Mouse (Mus musculus): Measurements from ENCODE around the gene Rnf43.
A peak's percentile ranks its signal among the peaks of the same experiment; 100 is the strongest.

The Rnf43 gene

DNA sequence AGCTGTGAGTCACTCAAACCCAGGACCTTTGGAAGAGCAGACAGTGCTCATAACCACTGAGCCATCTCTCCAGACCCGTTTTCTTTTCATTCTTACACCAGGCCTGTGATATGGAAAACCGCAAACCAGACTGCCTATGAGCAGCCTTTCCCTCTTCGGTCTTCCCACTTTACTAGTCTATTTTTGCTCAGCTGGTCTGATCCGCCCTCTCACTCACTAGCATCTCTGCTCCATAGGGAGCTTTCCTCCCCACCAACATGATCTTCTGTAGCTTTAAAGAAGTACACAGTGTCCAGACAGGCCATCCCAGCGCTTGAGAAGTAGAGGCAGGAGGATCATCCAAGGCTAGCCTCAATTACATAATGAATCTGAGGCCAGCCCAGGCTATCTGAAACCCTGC is 46.5 kb downstream of the Rnf43 start:
- no peak for ATAC-seq (ENCODE audit: insufficient number of reproducible peaks, low FRiP score, low TSS enrichment)

DNA sequence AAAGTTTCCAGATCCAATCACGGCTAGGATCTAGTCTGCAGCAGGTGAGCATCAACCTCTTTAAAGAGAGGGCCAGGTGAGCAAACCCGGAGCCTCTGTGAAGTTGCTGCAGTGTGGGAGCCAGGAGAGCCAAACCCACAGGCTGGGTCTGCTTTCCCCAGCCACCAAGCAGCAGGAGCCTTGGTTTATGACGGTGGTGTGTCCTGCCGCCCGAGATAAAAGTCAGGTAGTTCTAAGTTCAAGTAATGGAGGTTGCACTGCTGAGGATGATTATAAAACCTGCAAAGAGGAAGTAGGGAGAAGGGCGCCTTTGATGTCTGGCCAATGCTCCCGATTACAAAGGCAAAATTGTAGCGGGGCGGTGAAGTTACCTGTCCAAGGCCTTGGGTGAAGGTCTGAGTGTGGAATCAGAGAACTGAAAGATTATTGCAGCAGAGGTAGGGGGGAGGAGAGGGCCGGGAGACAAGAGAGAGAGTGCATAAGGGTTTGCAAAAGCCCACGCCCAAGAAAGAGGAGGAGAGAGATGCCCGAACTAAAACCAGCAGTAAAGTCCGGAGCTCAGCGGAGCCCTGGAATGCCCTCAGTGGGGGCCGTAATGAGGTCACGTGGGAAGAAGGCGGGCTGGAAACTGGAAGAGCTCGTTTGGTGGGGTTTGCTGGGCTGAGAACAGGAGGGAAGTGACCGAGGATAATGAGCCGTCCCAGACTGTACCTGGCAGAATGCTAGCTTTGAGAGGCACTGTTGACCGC is 47.2 kb downstream of the Rnf43 start:
- ATAC-seq (ENCODE audit: insufficient number of reproducible peaks, low FRiP score, low TSS enrichment): no peak

DNA sequence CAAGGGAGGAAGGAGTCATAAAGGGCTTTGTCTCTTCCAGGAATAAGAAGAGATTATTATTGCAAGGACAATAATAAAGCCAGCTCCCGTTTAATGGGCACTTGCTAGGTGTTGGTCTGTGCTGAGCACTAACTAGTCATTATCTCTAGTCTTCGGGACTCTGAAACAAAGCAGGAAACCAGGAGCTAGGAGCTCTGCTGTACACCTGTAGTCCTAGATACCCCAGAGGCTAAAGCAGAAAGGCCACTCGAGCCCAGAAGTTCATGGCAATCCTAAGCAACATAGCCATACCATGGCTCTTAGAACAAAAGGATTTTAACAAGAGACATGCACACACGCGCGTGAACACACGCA is 47.7 kb downstream of the Rnf43 start:
- no peak for ATAC-seq (ENCODE audit: insufficient number of reproducible peaks, low FRiP score, low TSS enrichment)

DNA sequence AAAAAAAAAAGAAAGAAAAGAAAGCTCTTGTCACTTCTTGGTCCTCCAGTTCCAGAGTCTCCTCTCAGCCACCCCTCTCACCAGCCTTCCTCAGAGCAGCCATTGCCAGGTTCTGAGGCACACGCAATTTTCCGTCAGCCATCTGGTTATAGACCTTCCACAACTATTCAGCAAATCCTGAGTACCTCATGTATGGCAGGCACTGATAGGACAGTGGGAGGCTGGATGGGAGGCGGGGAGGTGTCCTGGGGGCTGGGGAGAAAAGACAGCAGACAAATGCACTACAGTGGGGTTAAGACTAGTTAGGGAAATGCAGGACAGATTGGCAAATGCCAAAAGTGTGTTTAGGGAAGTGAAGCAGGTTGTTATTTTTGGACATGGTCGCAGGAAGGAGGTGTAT is 49.7 kb downstream of the Rnf43 start:
- ATAC-seq (ENCODE audit: insufficient number of reproducible peaks, low FRiP score, low TSS enrichment): no peak

DNA sequence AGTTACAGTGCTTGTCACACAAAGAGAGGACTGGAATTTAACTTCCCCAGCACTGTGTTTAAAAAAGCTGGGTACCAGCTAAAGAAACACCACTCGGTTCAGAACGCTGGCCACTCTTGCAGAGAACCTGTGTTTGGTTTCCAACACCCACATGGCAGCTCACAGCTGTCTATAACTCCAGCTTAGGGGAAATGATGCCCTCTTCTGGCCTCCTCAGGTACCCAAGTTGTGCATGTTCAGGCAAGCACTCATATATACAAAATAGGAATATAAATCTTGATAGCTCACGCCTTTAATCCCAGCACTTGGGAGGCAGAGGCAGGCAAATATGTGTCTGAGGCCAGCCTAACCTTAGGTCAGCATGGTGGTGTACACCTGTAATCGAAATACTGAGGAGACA is 53.5 kb downstream of the Rnf43 start:
- ATAC-seq (ENCODE audit: insufficient number of reproducible peaks, low FRiP score, low TSS enrichment): no peak

DNA sequence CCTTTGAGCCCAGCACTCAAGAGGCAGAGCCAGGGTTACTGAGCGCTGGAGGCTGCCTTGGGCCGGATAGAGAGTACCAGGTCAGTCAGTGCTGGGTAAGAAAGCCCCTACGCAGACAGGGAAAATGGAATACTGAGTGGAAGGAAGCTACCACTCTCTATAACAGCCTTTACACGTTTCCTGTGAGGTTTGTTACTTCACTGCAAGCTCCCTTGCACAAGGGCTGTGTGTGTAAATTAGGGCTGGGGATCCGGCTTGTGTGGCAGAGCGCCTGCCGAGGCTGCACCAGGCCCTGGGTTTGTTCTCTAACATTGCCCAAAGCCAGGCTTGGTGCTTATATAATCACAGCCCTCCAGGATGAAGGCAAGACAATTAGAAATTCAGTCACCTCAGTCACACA is 57.0 kb downstream of the Rnf43 start:
- no peak for ATAC-seq (ENCODE audit: insufficient number of reproducible peaks, low FRiP score, low TSS enrichment)

DNA sequence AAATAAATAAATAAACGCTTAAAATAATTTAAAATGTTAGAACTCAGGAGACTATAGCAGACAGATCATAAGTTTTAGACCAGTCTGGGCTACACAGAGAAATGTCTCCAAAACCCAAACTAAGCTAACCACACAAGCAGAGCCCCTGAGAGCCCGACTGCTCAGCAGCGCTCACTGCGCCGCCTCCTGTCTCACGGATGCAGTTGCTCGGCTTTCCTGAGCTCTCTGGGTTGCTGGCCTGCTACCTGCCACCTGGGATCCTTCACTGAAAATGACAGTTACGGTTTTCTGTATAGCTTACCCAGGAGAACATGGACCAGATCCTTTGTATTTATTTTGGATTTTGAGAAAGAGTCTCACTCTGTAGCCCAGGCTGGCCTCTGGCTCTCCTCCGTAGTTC is 57.8 kb downstream of the Rnf43 start:
- ATAC-seq (ENCODE audit: insufficient number of reproducible peaks, low FRiP score, low TSS enrichment): no peak

DNA sequence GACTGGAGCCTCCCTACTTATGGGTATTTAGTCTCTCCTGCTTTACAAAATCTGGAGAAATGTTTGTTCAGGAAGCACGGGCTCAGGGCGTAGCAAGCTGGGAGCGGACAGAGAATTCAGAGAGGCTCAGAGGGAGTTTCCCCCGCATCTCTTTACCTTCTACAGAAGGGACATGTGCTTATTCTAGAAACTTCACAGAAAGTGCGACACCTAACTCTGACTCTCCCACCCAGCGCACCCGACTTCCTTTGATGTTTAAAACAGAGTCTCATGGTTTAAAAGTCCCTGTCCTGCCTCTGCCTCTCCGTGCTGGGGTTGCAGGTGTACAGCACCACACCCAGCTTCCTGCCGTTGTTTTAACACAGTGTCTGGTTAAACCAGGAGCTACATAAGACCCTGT is 58.3 kb downstream of the Rnf43 start:
- ATAC-seq (ENCODE audit: insufficient number of reproducible peaks, low FRiP score, low TSS enrichment): no peak

DNA sequence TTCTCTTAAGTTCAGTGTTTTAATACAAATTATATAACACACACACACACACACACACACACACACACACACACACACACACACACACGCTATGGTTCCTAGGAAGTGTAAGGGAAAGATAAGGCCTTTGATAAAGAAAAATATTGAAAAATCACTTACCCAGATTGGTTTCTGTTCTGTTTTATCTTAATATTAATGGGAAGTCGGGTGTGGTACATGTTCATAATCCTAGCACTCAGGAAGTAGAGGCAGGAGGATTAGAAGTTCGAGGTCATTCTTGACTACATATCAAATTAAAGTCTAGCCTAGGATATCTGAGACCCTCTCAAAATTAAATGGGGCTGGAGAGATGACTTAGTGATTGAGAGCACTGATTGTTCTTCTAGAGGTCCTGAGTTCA is 59.6 kb downstream of the Rnf43 start:
- no peak for ATAC-seq (ENCODE audit: insufficient number of reproducible peaks, low FRiP score, low TSS enrichment)

DNA sequence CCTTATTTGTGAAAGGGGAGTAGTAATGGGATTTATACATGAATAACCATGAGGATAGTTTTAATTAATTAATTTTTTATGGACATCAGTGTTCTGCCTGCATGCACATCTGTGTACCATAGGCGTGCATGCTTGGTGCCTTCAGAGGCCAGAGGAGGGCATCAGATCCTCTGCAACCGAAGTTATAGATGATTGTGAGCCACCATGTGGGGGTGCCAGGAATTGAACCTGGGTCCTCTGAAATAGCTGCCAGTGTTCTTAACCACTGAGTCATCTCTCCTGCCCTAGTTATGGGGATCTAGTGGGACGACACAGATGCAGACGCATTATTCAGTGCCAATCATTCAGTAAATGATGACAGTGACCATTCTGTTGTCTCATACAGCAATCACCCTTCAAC is 60.4 kb downstream of the Rnf43 start:
- ATAC-seq (ENCODE audit: insufficient number of reproducible peaks, low FRiP score, low TSS enrichment): no peak

DNA sequence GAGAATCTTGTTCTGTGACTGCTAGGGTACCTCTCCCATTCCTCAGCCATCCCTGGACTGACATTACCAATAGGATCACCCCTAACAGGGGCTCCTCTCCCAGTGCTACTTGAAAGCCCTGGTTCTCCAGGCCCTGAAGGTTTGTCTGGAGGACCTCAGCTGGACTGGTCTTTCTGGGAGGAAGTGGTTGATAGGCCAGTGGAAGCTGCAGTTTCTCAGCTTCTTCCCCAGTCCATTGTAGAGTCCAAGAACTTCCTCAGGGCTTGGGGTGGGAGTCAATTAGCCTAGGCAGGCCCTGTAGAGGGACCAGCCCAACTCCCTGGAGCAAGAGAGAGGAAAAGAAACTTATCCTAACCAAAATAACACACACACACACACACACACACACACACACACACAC is 63.0 kb downstream of the Rnf43 start:
- no peak for ATAC-seq (ENCODE audit: insufficient number of reproducible peaks, low FRiP score, low TSS enrichment)

DNA sequence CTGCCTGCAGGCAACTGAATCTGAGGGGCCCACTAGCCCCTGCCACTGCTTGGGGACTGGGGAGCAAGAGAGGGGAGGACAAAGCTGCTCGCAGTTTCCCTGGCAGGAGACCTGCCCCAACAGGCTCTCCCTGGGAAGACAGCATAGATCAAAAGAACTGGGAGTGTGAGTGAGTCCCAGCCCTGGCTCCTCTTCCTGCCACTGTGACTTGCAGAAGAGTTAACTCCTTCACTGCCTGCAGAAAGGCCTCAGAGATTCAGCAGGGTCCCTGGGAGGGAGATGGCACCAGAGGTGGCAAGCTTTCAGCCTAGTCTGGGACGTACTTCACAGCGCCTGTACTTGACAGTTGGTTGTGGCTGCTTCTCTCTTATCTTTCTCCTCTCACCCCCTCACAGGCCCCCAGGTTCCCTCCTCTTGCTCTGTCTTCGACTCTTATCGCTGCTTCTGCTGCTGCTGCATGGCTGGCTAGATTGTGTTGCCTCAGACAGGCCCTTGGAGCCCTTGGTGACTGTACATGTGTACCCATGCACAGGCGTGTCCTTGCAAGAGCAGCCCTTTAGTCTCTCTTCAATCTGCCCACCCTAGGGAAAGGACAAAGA is 63.5 kb downstream of the Rnf43 start:
- ATAC-seq (ENCODE audit: insufficient number of reproducible peaks, low FRiP score, low TSS enrichment): no peak

DNA sequence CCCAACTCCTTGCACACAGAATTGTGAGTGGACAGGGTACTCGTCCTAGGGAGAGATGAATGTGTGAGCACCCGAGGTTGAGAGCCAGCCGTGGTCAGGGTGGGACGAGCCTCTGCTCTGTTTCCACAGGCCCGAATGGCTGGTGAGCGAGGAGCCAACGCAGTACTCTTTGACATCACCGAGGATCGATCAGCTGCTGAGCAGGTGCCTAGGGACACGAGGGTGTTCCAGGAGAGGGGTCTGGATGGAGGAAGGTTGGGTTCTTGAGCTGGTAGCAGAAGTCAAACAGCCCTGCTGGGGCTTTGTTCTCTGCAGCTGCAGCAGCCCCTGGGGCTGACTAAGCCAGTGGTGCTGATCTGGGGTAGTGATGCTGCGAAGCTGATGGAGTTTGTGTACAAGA is 64.5 kb downstream of the Rnf43 start:
- ATAC-seq (ENCODE audit: insufficient number of reproducible peaks, low FRiP score, low TSS enrichment): no peak

DNA sequence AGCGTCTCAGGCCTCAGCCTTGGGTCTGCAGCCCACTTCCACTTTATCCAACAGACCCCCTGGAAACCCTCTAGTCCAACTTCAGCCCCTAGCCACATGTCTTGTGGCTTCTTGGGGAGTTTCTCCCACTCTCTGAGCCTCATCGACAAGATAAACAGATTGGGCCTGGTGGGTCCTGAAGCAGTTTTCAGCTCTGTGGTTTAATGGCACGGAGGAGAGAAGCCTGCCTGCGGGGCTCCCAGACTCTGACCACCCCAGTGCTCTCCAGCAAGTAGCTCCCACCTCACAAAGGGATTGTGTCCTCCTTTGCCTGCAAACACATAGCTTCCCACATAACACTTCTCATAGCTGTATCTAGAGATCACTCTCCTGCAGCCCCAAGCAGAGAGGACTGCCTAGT is 64.9 kb downstream of the Rnf43 start:
- ATAC-seq (ENCODE audit: insufficient number of reproducible peaks, low FRiP score, low TSS enrichment): no peak

DNA sequence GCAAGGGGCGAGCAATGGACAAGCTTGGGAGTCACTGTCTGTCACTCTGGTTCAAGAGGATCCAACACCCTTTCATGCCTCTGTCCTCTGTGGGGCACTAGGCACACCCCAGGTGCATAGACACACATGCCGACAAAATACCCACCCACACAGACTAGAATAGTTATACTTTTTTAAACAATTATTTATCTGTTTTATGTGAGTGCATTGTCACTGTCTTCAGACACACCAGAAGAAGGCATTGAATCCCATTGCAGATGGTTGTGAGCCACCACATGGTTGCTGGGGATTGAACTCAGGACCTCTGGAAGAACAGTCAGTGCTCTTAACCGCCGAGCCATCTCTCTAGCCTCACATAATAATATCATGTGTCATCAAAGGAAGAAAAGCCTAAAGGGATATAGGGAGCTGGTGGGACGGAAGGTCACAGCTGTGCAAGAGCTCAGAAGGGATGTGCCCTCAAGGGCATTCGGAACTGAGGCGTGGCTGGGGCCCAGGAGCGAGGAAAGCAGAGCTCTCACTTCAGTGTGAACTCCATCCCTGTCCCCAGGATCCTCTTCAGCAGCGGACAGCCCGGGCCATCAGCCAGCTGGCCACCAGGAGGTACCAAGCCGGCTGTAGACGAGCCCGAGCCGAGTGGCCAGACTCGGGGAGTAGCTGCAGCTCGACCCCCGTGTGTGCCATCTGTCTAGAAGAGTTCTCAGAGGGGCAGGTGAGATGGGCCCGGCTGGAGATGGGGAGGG is 66.5 kb downstream of the Rnf43 start:
- ATAC-seq (ENCODE audit: insufficient number of reproducible peaks, low FRiP score, low TSS enrichment): no peak

DNA sequence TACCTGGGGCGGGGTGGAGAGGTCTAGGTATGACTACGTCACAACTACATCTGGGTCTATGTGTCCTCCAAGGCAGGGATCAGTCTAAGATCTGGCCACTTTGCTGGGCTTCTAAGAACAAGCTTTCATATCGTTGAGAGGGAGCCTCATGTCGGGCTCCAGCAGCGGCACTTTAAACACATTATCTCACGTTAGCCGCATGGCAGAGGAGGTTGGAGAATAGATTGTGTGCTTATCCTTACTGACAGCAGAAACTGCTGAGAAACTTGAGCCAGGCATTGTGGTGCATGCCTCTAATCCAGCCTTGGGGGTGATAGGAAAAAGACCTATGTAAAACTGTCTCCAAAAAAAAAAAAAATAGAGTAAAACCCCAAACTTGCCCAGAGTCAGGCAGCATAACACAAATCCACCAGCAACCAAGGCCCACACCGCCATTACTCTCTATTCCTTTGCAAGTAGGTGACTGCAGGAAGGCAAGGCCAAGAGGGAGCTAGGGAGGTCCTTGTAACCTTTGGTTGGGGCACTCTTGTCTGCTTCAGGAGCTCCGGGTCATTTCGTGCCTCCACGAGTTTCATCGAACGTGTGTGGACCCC is 67.2 kb downstream of the Rnf43 start:
- ATAC-seq (ENCODE audit: insufficient number of reproducible peaks, low FRiP score, low TSS enrichment): no peak

DNA sequence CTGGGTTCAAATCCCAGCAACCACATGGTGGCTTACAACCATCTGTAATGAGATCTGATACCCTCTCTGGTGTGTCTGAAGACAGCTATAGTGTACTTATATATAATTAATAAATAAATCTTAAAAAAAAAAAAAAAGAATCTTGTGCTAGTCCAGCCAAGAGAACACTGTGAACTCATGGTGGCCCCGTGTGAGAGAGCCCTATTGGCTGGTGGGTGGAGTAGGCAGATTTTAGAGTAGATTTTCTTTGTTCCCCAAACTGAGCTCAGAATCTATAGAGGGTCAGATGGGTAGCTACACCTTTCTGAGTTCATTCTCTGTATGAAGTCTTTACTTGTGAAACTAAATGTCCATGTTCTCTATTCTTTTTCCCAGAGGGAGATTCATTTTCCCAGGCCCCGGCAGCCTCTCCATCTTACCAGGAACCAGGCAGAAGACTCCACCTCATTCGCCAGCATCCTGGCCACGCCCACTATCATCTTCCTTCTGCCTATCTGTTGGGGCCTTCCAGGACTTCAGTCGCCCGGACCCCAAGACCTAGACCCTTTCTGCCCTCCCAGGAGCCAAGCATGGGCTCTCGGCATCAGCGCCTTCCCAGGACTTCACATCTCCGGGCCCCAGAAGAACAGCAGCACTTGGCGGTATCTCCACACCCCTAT is 68.3 kb downstream of the Rnf43 start:
- ATAC-seq (ENCODE audit: insufficient number of reproducible peaks, low FRiP score, low TSS enrichment): no peak

DNA sequence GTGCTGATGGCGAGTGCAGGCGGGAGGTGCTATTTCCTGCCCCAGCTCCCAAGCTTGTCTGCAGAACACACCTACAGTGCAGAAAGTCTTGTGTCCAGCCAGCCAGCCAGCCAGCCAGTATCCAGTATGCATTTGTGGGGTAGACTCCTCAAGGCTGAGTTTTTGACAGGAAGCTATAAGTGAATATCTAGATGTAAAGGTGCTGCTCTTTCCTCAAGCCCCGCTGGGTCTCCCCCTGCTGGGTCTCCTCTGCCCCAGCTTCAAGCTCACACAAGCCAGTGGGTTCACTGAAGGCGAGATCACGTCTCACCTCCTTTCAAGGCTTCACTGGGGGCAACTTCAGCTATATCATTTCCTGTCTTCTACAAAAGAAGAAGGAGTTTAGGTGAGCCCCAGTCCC is 71.8 kb downstream of the Rnf43 start:
- ATAC-seq (ENCODE audit: insufficient number of reproducible peaks, low FRiP score, low TSS enrichment): no peak

DNA sequence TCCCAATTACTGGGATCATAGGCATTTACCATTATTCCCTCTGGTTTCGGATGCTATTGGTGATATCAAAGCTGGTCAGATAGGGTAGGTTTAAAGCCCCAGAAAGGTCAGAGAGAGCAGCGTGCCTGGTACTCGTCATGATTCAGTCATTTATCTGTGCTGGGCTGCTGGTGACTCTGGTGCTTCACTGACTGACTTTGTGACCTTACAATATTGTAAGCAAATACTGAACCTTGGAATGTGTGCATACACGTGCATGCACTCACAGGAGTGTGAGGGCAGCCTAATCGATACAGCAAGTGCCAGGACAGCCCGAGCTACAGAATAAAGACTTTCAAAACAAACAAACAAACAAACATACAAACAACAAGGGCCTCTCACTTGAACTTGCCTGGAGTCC is 73.2 kb downstream of the Rnf43 start:
- no peak for ATAC-seq (ENCODE audit: insufficient number of reproducible peaks, low FRiP score, low TSS enrichment)

DNA sequence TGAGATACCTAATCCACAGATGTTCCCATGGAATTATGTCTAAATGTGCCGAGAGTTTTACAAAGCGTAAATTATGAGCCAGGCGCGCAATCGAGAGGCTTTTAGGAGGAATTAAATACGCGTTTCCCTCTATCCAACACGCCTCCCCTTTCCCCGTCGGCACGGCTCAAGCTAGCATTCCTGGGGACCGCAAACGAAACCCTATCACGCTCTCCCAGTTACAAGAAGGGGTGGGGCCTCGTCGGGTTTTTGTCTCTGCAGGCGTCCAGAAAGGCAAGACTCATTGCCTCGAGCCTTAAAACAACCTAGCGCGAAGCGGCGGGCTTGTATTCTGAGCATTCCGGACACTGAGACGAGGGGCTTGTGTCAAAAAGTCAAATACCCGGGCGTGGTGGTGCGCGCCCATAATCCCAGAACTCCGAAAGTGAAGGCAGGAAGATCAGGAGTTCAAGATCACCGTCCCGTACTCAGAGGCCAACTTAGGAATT is 74.2 kb downstream of the Rnf43 start:
- peak; percentile 27; the same call in 1 of the 2 replicates for ATAC-seq (ENCODE audit: insufficient number of reproducible peaks, low FRiP score, low TSS enrichment)

Data from cerebellum, adult (tissue).